Mouse (Mus musculus): ENCODE data around the gene Fhod1. TPM values are rescaled to one million over a fixed set of nuclear protein-coding genes. Genes with fewer than 3 reads are reported as not detected.

Fhod1 gene
- polyA plus RNA-seq, 1 experiment = 13.0 TPM

DNA sequence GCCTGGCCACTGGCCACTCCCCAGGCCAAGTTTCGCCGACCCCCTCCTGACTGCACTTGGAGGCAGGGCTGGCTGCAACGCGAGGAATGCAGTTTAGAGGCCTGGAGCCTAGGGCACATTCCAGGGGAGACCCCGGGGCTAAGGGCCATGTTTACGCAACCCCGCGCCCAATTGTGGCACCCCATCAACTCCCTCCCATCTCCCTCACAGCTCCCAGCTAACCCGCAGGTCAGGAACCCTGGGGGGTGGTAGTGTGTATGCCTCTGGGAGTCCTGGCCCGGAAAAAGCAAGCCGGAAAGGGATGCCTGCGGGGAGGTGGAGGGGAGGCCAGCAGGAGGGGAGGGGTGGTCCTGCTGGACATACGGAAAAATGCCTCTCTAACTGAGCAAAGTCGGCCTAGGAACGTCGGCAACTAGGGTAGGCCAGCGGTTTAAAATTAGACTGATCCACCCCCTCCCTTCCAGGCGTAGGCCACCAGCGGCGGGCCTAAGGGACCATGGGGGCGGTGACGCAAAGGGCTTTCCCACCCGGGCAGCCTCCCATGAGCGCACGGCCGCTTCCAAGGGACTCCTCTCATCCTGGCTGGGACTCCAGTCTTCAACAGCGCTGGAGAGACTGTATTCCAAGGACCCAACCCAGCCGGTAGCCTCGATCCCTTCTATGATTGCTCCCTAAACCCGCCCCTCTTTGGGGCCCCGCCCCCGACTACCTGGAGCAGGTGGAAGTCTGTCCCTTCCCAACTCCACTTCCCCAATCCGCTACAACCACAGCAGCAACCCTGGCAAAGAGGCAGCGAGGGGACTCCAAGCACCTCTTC lies 934 bp downstream of the Fhod1 start:
- H3K27ac ChIP-seq (ENCODE audit: insufficient read depth, low read length) = peak overlapping the region; percentile 22
- H3K36me3 ChIP-seq (ENCODE audit: control insufficient read depth, insufficient read depth, low read length, poor library complexity, severe bottlenecking) = no peaks in the 10 kb centered on the region
- H3K4me3 ChIP-seq (ENCODE audit: low read depth, low read length) = peak overlapping the region; percentile 88
- H3K9me3 ChIP-seq (replicated peaks; ENCODE audit: control insufficient read depth, insufficient read depth, low read length, poor library complexity, severe bottlenecking) = no peaks in the 10 kb centered on the region
- H3K27me3 ChIP-seq (ENCODE audit: control insufficient read depth, insufficient read depth, low read length, poor library complexity, severe bottlenecking) = 0 out of 2 replicates have a peak, but pooled peaks cover 3% of the 10 kb centered on the region
- peaks cover 3% of the 10 kb centered on the region for H3K4me1 ChIP-seq (ENCODE audit: control insufficient read depth, insufficient read depth, low read length)
- H3K9ac ChIP-seq (ENCODE audit: low read depth, poor library complexity, severe bottlenecking) = peak overlapping the region; percentile 81
- peak; percentile 70 for TF ChIP-seq EP300 (IDR thresholded peaks at IDR 0.05; ENCODE audit: insufficient read depth, low read depth, low read length)
- no peak for TF ChIP-seq CTCF (IDR thresholded peaks at IDR 0.05; ENCODE audit: low read depth, low read length)
- no peak for TF ChIP-seq POLR2A (IDR thresholded peaks at IDR 0.05; ENCODE audit: insufficient read depth, low read length)

- H3K4me3 ChIP-seq (ENCODE audit: low read depth, low read length) = no peak overlapping the region
- no peaks in the 10 kb centered on the region for H3K9me3 ChIP-seq (replicated peaks; ENCODE audit: control insufficient read depth, insufficient read depth, low read length, poor library complexity, severe bottlenecking)
- 0 out of 2 replicates have a peak, but pooled peaks cover 3% of the 10 kb centered on the region for H3K27me3 ChIP-seq (ENCODE audit: control insufficient read depth, insufficient read depth, low read length, poor library complexity, severe bottlenecking)
- no peak for TF ChIP-seq CTCF (IDR thresholded peaks at IDR 0.05; ENCODE audit: low read depth, low read length)
- TF ChIP-seq EP300 (IDR thresholded peaks at IDR 0.05; ENCODE audit: insufficient read depth, low read depth, low read length) = no peak
- no peak for TF ChIP-seq POLR2A (IDR thresholded peaks at IDR 0.05; ENCODE audit: insufficient read depth, low read length)
- H3K4me1 ChIP-seq (ENCODE audit: control insufficient read depth, insufficient read depth, low read length) = peaks cover 5% of the 10 kb centered on the region
- no peaks in the 10 kb centered on the region for H3K36me3 ChIP-seq (ENCODE audit: control insufficient read depth, insufficient read depth, low read length, poor library complexity, severe bottlenecking)
- no peak overlapping the region; the same call in 1 of the 2 replicates for H3K27ac ChIP-seq (ENCODE audit: insufficient read depth, low read length)
- no peak overlapping the region for H3K9ac ChIP-seq (ENCODE audit: low read depth, poor library complexity, severe bottlenecking)
Observed at GRCm38 (mm10) chr8:105345061-105345975, 2.4 kb downstream of the Fhod1 start.

DNA sequence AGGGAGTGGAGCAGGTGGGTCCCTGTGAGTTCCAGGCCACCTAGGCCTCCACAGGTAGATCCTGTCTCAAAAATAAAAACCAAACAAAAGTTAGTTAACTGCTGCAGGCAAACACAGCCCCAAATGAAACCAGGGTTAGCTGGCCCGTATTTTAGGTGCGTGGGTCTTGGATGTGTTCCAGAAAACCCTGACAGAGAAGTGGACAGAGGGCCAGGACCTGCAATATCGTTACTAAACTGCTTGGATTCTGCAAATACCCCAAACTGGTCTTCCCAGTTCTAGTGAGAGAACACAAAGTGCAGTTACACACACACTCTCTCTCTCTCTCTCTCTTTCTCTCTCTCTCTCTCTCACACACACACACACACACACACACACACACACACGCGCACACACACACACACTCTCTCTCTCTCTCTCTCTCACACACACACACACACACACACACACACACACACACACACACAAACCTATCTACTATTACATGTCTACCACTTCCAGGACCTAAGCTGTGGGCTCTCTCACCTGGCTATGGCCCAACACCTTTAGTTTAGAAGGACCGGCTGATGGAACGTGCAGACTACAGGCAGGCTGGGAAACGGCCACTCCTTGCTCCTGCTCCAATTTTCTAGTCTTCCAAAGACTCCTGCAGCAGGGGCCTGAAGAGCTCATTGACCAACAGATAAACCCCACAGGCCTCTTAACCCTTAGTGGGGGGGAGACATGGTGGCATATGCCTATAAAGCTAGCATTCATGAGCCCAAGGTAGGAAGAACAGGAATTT lies 3.8 kb downstream of the Fhod1 start:
- Histone ChIP-seq H3K4me1 (ENCODE audit: control insufficient read depth, insufficient read depth, low read length) (peaks cover 6% of the 10 kb centered on the region), H3K9me3 (replicated peaks; ENCODE audit: control insufficient read depth, insufficient read depth, low read length, poor library complexity, severe bottlenecking) (no peaks in the 10 kb centered on the region), H3K9ac (ENCODE audit: low read depth, poor library complexity, severe bottlenecking) (no peak overlapping the region), H3K4me3 (ENCODE audit: low read depth, low read length) (no peak overlapping the region), H3K27ac (ENCODE audit: insufficient read depth, low read length) (no peak overlapping the region; the same call in 1 of the 2 replicates), H3K27me3 (ENCODE audit: control insufficient read depth, insufficient read depth, low read length, poor library complexity, severe bottlenecking) (no peaks in the 10 kb centered on the region), H3K36me3 (ENCODE audit: control insufficient read depth, insufficient read depth, low read length, poor library complexity, severe bottlenecking) (no peaks in the 10 kb centered on the region)
- TF ChIP-seq EP300 (IDR thresholded peaks at IDR 0.05; ENCODE audit: insufficient read depth, low read depth, low read length) (no peak), CTCF (IDR thresholded peaks at IDR 0.05; ENCODE audit: low read depth, low read length) (no peak), POLR2A (IDR thresholded peaks at IDR 0.05; ENCODE audit: insufficient read depth, low read length) (no peak)

DNA sequence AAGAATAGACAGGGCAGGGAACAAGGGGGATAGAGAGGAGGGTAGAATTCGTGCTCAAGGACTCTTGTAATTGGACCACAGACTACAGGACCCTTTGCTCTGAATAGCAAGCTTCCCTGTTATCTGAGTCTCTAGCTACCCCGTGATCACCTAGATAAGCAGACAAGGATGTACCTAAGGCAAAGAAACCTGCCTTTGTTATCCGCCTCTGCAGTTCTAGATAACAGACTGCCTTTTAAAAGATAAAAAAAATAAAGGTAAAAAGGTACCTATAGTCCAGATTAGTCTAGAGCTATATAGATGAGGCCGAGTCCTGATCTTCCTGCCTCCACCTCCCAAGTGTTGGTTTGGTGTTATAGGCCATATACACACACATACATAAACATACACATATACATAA lies 5.0 kb downstream of the Fhod1 start:
- Histone ChIP-seq H3K4me3 (ENCODE audit: low read depth, low read length) (no peak overlapping the region), H3K36me3 (ENCODE audit: control insufficient read depth, insufficient read depth, low read length, poor library complexity, severe bottlenecking) (no peaks in the 10 kb centered on the region; the same call in 1 of the 2 replicates), H3K9ac (ENCODE audit: low read depth, poor library complexity, severe bottlenecking) (no peak overlapping the region), H3K4me1 (ENCODE audit: control insufficient read depth, insufficient read depth, low read length) (peaks cover 6% of the 10 kb centered on the region), H3K27ac (ENCODE audit: insufficient read depth, low read length) (no peak overlapping the region), H3K9me3 (replicated peaks; ENCODE audit: control insufficient read depth, insufficient read depth, low read length, poor library complexity, severe bottlenecking) (no peaks in the 10 kb centered on the region), H3K27me3 (ENCODE audit: control insufficient read depth, insufficient read depth, low read length, poor library complexity, severe bottlenecking) (no peaks in the 10 kb centered on the region)
- TF ChIP-seq POLR2A (IDR thresholded peaks at IDR 0.05; ENCODE audit: insufficient read depth, low read length) (no peak), CTCF (IDR thresholded peaks at IDR 0.05; ENCODE audit: low read depth, low read length) (no peak), EP300 (IDR thresholded peaks at IDR 0.05; ENCODE audit: insufficient read depth, low read depth, low read length) (no peak)

DNA sequence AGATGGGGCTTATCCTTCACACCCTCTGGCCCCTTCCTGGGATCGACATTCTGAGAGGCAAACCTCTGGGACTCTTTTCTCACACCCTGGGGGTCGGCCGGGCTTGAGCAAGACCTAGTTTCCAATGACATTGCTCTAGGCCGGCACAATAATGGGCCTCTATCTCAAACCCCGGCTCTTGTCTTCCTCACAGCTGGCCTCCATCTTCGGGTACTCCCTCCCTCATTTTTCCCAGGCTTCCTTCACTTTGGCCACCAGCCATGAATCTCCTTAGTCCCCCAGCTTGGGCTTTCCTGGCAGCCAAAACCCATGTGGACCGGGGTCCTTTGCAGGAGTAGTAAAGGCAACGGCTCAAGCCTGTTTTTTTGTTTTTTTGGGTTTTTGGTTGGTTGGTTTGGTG lies 6.4 kb downstream of the Fhod1 start:
- no peaks in the 10 kb centered on the region for H3K27me3 ChIP-seq (ENCODE audit: control insufficient read depth, insufficient read depth, low read length, poor library complexity, severe bottlenecking)
- no peak overlapping the region for H3K9ac ChIP-seq (ENCODE audit: low read depth, poor library complexity, severe bottlenecking)
- no peaks in the 10 kb centered on the region; the same call in 1 of the 2 replicates for H3K36me3 ChIP-seq (ENCODE audit: control insufficient read depth, insufficient read depth, low read length, poor library complexity, severe bottlenecking)
- peaks cover 8% of the 10 kb centered on the region for H3K4me1 ChIP-seq (ENCODE audit: control insufficient read depth, insufficient read depth, low read length)
- no peak for TF ChIP-seq EP300 (IDR thresholded peaks at IDR 0.05; ENCODE audit: insufficient read depth, low read depth, low read length)
- TF ChIP-seq CTCF (IDR thresholded peaks at IDR 0.05; ENCODE audit: low read depth, low read length) = no peak
- TF ChIP-seq POLR2A (IDR thresholded peaks at IDR 0.05; ENCODE audit: insufficient read depth, low read length) = no peak
- H3K9me3 ChIP-seq (replicated peaks; ENCODE audit: control insufficient read depth, insufficient read depth, low read length, poor library complexity, severe bottlenecking) = no peaks in the 10 kb centered on the region
- no peak overlapping the region for H3K4me3 ChIP-seq (ENCODE audit: low read depth, low read length)
- no peak overlapping the region for H3K27ac ChIP-seq (ENCODE audit: insufficient read depth, low read length)
